8 mouse cellular contexts compared by ENCODE assay signal in the genomic region with DNA sequence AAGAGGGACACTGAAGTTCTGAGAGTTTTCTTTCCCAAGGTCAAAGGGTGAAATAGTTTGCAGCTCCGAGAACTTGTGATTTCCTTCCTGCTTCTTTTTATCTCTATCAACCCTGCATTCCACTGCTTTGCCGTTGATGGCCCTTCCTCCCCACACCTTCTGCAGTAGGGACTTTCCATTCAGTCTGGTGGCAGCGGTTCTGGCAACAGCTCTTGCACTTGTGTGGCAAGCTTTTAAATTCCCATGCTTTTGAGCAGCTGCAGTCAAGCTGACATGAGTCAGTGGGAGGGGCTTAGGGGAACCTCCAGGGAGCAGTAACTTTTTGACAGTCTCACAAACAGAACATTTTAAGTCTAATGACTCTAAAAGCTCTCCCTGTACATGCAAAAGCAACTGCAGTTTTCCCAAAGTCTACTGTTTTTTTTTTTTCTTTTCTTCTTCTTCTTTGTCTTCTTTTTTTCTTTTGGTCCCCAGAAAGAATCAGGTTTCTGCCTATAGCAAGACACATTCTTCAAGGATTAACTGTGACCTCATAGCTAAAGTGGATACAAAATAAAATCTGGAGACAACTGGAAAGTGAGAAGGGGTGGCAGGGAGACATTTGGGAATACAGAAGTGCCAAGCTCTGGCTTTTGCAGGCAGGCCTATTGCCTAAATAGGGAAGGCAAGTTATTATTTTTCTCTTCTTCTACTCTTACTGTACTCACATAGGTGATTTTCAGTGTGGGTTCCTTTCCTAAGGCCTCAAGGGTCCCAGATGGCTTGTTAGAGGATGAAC.
DNase-seq lines count a peak whose midpoint lies in the region; ATAC-seq and TF ChIP-seq lines count a peak whose summit lies in the region.

No protein-coding gene starts in this region.

- 0 out of 2 replicates have a peak overlapping the region, but pooled peaks have one; percentile 5 for H3K4me2 ChIP-seq in stomach, embryonic 15.5 days
- no peak overlapping the region for H3K4me2 ChIP-seq in forebrain, embryonic 15.5 days (replicated peaks)

- TF ChIP-seq CTCF in bone marrow macrophage, adult 2 months (IDR thresholded peaks at IDR 0.05; ENCODE audit: low read depth, low read length): no peak

- H3K4me3 ChIP-seq in bone marrow macrophage, adult 2 months (ENCODE audit: insufficient read depth, low read length): peak overlapping the region; percentile 24; the same call in 1 of the 2 replicates
- H3K4me3 ChIP-seq in stomach, embryonic 15.5 days (replicated peaks): no peak overlapping the region
- no peak overlapping the region for H3K4me3 ChIP-seq in forebrain, embryonic 15.5 days

- H3K27me3 ChIP-seq in stomach, embryonic 15.5 days (replicated peaks): no peaks in the 10 kb centered on the region
- H3K27me3 ChIP-seq in forebrain, embryonic 15.5 days: no peaks in the 10 kb centered on the region

- H3K36me3 ChIP-seq in stomach, embryonic 15.5 days: no peaks in the 10 kb centered on the region
- no peaks in the 10 kb centered on the region for H3K36me3 ChIP-seq in forebrain, embryonic 15.5 days

- TF ChIP-seq POLR2A in bone marrow macrophage, adult 2 months (IDR thresholded peaks at IDR 0.05; ENCODE audit: borderline replicate concordance, low read depth, low read length): no peak

- no peaks in the 10 kb centered on the region for H3K9me3 ChIP-seq in stomach, embryonic 15.5 days
- no peaks in the 10 kb centered on the region for H3K9me3 ChIP-seq in forebrain, embryonic 15.5 days

- peaks cover 20% of the 10 kb centered on the region for H3K4me1 ChIP-seq in bone marrow macrophage, adult 2 months (ENCODE audit: control insufficient read depth, insufficient read depth, low read length)
- H3K4me1 ChIP-seq in stomach, embryonic 15.5 days: no peaks in the 10 kb centered on the region; the same call in 1 of the 2 replicates
- no peaks in the 10 kb centered on the region for H3K4me1 ChIP-seq in forebrain, embryonic 15.5 days

- 3% methylated on average over 3 of the region's 3 CpGs for WGBS in stomach, embryonic 15.5 days
- WGBS in forebrain, embryonic 15.5 days: 13% methylated on average over 3 of the region's 3 CpGs

- H3K9ac ChIP-seq in stomach, embryonic 15.5 days: no peak overlapping the region
- H3K9ac ChIP-seq in forebrain, embryonic 15.5 days (replicated peaks): no peak overlapping the region

- DNase-seq in ES-CJ7 (ENCODE audit: low read depth, low spot score): peak; percentile 10
- DNase-seq in heart, adult 9 months (ENCODE audit: low spot score in 2 of 2): peak; percentile 56 to 77
- DNase-seq in kidney, postnatal 14 days: peak; percentile 83
- no peak for DNase-seq in T-cell, adult 2 months (ENCODE audit: low spot score)
- DNase-seq in cerebellum, adult 8-10 months: no peak

- peak; percentile 43; the same call in 1 of the 2 replicates for ATAC-seq in stomach, embryonic 15.5 days (ENCODE audit: insufficient read depth, low FRiP score, low read depth)
- no peak for ATAC-seq in forebrain, embryonic 15.5 days (replicated peaks)

- no peak overlapping the region for H3K27ac ChIP-seq in bone marrow macrophage, adult 2 months (ENCODE audit: insufficient read depth, low read depth, low read length)
- peak overlapping the region; percentile 40 for H3K27ac ChIP-seq in stomach, embryonic 15.5 days
- no peak overlapping the region for H3K27ac ChIP-seq in forebrain, embryonic 15.5 days (replicated peaks)

Comparison
In these comparisons a context has a peak if more than half of its experiments do, and no peak if none do; other contexts are left out.
1. DNase-seq: peak in ES-CJ7 (single experiment), heart, adult 9 months (2 of 2) and kidney, postnatal 14 days (single experiment); none in T-cell, adult 2 months (single experiment) and cerebellum, adult 8-10 months (single experiment).